In the genomic region with DNA sequence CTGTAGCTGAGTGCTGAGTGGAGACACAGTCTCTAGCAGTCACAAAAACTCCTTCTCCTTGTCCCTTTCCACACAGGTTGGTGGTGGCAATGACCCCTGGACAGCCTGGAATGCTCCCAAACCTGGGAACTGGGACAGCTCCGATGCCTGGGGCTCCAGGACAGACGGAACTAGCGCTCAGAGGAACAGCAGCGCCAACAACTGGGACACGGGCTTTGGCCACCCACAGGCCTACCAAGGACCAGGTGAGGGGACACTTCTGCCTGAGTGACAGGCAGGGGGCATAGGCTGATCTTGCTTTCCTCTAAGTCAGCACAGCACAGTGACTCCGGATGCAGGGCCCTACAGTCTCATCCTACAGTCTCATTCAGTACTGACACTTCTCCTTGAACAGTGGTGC, we compare ENCODE assay signal across 28 mouse cellular contexts. TPM values are rescaled to one million over a fixed set of nuclear protein-coding genes. Genes with fewer than 3 reads are reported as not detected.
"Had no signal": no experiment of that assay in that cellular context is flagged by ENCODE, and none has a peak within 500 bp of the region (broad histone marks: within the 10 kb centered on the region; RNA-seq: fewer than 3 reads in every experiment).

No protein-coding gene starts in this region.

- H3K36me3 ChIP-seq: forebrain, embryonic 15.5 days had no signal

- H3K4me2 ChIP-seq: embryonic facial prominence, embryonic 12.5 days; embryonic facial prominence, embryonic 13.5 days; embryonic facial prominence, embryonic 15.5 days; forebrain, embryonic 12.5 days; forebrain, embryonic 13.5 days; forebrain, embryonic 15.5 days had no signal

- H3K9me3 ChIP-seq: embryonic facial prominence, embryonic 10.5 days; embryonic facial prominence, embryonic 12.5 days; embryonic facial prominence, embryonic 13.5 days; embryonic facial prominence, embryonic 15.5 days; forebrain, embryonic 10.5 days; forebrain, embryonic 12.5 days; forebrain, embryonic 13.5 days; forebrain, embryonic 15.5 days; heart, embryonic 10.5 days had no signal

- H3K4me1 ChIP-seq: embryonic facial prominence, embryonic 12.5 days; embryonic facial prominence, embryonic 13.5 days; forebrain, embryonic 12.5 days; forebrain, embryonic 13.5 days; forebrain, embryonic 15.5 days had no signal

- H3K4me3 ChIP-seq: embryonic facial prominence, embryonic 10.5 days; embryonic facial prominence, embryonic 12.5 days; embryonic facial prominence, embryonic 13.5 days; embryonic facial prominence, embryonic 15.5 days; erythroblast, embryonic 14.5 days; forebrain, embryonic 10.5 days; forebrain, embryonic 12.5 days; forebrain, embryonic 13.5 days; forebrain, embryonic 15.5 days; gastrocnemius, adult 2 months; heart, adult 2 months; heart, embryonic 10.5 days had no signal

- H3K27me3 ChIP-seq: embryonic facial prominence, embryonic 12.5 days; embryonic facial prominence, embryonic 13.5 days; embryonic facial prominence, embryonic 15.5 days; forebrain, embryonic 12.5 days; forebrain, embryonic 13.5 days; forebrain, embryonic 15.5 days had no signal

- ATAC-seq: forebrain, embryonic 13.5 days; forebrain, embryonic 14.5 days; forebrain, embryonic 15.5 days; forebrain, embryonic 16.5 days; forebrain, postnatal 0 days had no signal

- DNase-seq: cerebellum, adult 2 months; cerebellum, adult 8-10 months; cerebellum, adult 9-10 months; cerebellum, adult 9-11 months; cerebellum, postnatal 10 days; cerebellum, postnatal 14 days; cerebellum, postnatal 25 days; cerebellum, postnatal 36 days; embryo, embryonic 11 days; forebrain, postnatal 0 days; gastrocnemius, adult 2 months; gastrocnemius, postnatal 10 days; gastrocnemius, postnatal 14 days; gastrocnemius, postnatal 25 days; gastrocnemius, postnatal 36 days; heart, adult 2 months had no signal

- H3K27ac ChIP-seq: embryonic facial prominence, embryonic 10.5 days; embryonic facial prominence, embryonic 12.5 days; embryonic facial prominence, embryonic 13.5 days; embryonic facial prominence, embryonic 15.5 days; forebrain, embryonic 10.5 days; forebrain, embryonic 12.5 days; forebrain, embryonic 13.5 days; forebrain, embryonic 15.5 days; gastrocnemius, adult 2 months; heart, adult 2 months; heart, embryonic 10.5 days had no signal

- H3K9ac ChIP-seq: embryonic facial prominence, embryonic 12.5 days; embryonic facial prominence, embryonic 13.5 days; embryonic facial prominence, embryonic 15.5 days; forebrain, embryonic 12.5 days; forebrain, embryonic 13.5 days; forebrain, embryonic 15.5 days; forebrain, postnatal 0 days had no signal

RNA-seq across cellular contexts. Expression of a gene that starts 41.8 kb away (rescaled TPM):
- polyA plus RNA-seq: erythroblast, embryonic 14.5 days had no signal
